Mouse (Mus musculus) heart, postnatal 0 days (tissue): ENCODE data around the gene Pla2g4d.

ENCODE experiments used
- CTCF ChIP-seq: IDR thresholded peaks from 2 replicates; pipeline ENCODE4 v1.5.1; 2016; ENCODE audit warnings: antibody characterized with exemption, control low read depth, low read depth
- EP300 ChIP-seq: IDR thresholded peaks from 2 replicates; pipeline ENCODE4 v1.6.1; 2016; ENCODE audit warnings: antibody characterized with exemption, low read depth

DNA sequence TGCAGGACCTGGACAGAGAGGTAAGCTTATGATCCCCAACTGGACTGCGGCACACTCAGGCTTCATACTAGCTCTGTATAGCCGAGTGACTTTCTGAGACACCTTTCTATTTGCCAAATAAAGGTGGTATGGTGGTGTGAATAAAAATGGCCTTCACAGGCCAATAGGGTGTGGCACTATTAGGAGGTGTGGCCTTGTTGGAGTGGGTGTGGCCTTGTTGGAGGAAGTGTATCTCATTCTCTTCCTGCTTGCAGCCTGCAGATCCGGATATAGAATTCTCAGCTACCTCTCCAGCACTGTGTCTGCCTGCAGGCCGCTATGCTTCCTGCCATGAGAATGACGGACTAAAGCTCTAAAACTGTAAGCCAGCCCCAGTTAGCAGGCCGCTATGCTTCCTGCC lies 12.1 kb upstream of the Pla2g4d start:
- TF ChIP-seq CTCF (no peak), EP300 (no peak)
